Mouse (Mus musculus): Measurements from ENCODE around the gene Ly6g6e.

DNA sequence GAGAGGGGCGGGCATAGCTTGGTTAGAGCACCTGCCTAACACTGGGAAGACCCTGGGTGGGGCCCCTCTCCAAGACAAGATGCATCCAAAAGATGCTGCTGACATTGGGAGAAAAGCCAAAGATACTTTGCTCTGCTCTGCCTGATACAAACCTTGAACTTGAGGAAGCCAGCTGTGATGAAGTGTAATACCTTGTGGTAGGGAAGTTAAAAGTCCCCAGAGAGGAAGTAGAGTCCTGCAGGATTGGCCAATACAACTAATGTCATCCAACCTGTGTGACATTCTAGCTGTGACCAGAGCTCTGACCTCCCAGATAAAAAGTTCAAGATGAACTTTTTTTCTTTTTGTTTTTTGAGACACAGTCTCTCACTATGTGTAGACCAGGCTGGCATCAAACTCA is 48.4 kb downstream of the Ly6g6e start:
- TF ChIP-seq MAX (IDR thresholded peaks at IDR 0.05; ENCODE audit: low read length), result no peak
- TF ChIP-seq CTCF (IDR thresholded peaks at IDR 0.05 in 2 of 3, conservative IDR thresholded peaks at IDR 0.05 in 1 of 3; ENCODE audit: control insufficient read depth in 1 of 3, insufficient read depth in 1 of 3, low read depth in 2 of 3, low read length in 3 of 3, poor library complexity in 1 of 3, severe bottlenecking in 1 of 3), result no peak
